Mouse (Mus musculus) forebrain, embryonic 14.5 days (tissue): ENCODE measurements at regions not wholly inside any gene's neighbourhood (a gene's known extent, or its start where the extent isn't known, plus 50 kb on each side); places are given as distances from the start of the nearest gene placed in this dataset.
"Not testable (repeated sequence)": the region's sequence is repeated elsewhere in the genome, so short reads cannot be mapped to it uniquely, and the experiment has no call there.

Experiments used
- ATAC-seq: fragments of 200-750 bp; cut with Nextera tagmentation; 2 replicates; pipeline ENCODE4 v1.8.0; 2017; ENCODE audit warnings: mild to moderate bottlenecking, moderate library complexity
- DNase-seq: peaks from one replicate; pipeline ENCODE4 v3.0.0-alpha.2; 2015; ENCODE audit warnings: low spot score
- H3K27ac ChIP-seq: fragments of 300-500 bp; sonication (generic); 2 replicates; pipeline ENCODE4 v1.5.1; 2014; ENCODE audit warnings: low read depth, mild to moderate bottlenecking, control low read depth, low read length, moderate library complexity
- H3K27me3 ChIP-seq: fragments of 300-500 bp; sonication (generic); replicated peaks from 2 replicates; pipeline ENCODE4 v1.6.1; 2014; ENCODE audit warnings: low read length, control low read depth, mixed read lengths; ENCODE audit not compliant: control insufficient read depth, insufficient read depth
- H3K36me3 ChIP-seq: fragments of 300-500 bp; sonication (generic); 2 replicates; pipeline ENCODE4 v1.6.1; 2014; ENCODE audit warnings: low read length, control low read depth; ENCODE audit not compliant: control insufficient read depth, insufficient read depth
- H3K4me1 ChIP-seq: fragments of 300-500 bp; sonication (generic); 2 replicates; pipeline ENCODE4 v1.6.1; 2014; ENCODE audit warnings: antibody characterized with exemption, low read length, control low read depth; ENCODE audit not compliant: control insufficient read depth, insufficient read depth
- H3K4me2 ChIP-seq: fragments of 300-500 bp; sonication (generic); 2 replicates; pipeline ENCODE4 v1.6.1; 2014; ENCODE audit warnings: mild to moderate bottlenecking, control low read depth, low read length
- H3K4me3 ChIP-seq: fragments of 300-500 bp; sonication (generic); 2 replicates; pipeline ENCODE4 v1.5.1; 2014; ENCODE audit warnings: low read depth, low read length, control low read depth
- H3K9ac ChIP-seq: fragments of 300-500 bp; sonication (generic); 2 replicates; pipeline ENCODE4 v1.6.1; 2014; ENCODE audit warnings: mild to moderate bottlenecking, low read length, control low read depth, moderate library complexity
- H3K9me3 ChIP-seq: fragments of 300-500 bp; sonication (generic); replicated peaks from 2 replicates; pipeline ENCODE4 v1.6.1; 2016; ENCODE audit warnings: low read length, control low read depth, mixed read lengths; ENCODE audit not compliant: control insufficient read depth
- WGBS: fragments of 180-500 bp; shearing (Covaris S2); extraction: QIAGEN DNeasy Blood & Tissue Kit; methylation state at CpG from one replicate; pipeline ENCODE4 v1.1.7; 2014; 5-methylcytosine and 5-hydroxymethylcytosine counted together

GRCm38 (mm10) chr4:84176457-84176856, 498.6 kb downstream of the Bnc2 start:
- H3K9me3 ChIP-seq, H3K9ac ChIP-seq, H3K27ac ChIP-seq, H3K4me3 ChIP-seq, DNase-seq, H3K36me3 ChIP-seq, H3K4me2 ChIP-seq, H3K4me1 ChIP-seq, ATAC-seq, H3K27me3 ChIP-seq: not testable (repeated sequence)
- WGBS: 88% methylated on average over 5 of the region's 6 CpGs

GRCm38 (mm10) chr4:84177827-84178226, 497.2 kb downstream of the Bnc2 start:
- H3K27ac ChIP-seq: no peak overlapping the region
- ATAC-seq (peak; percentile 34; the same call in 1 of the 2 replicates), DNase-seq (peak; percentile 41)
- 6% methylated on average over 3 of the region's 3 CpGs for WGBS
- no peaks in the 10 kb centered on the region for H3K9me3 ChIP-seq
- H3K27me3 ChIP-seq: no peaks in the 10 kb centered on the region
- H3K36me3 ChIP-seq: no peaks in the 10 kb centered on the region
- no peak overlapping the region for H3K4me2 ChIP-seq
- H3K4me3 ChIP-seq: no peak overlapping the region
- no peak overlapping the region for H3K9ac ChIP-seq
- H3K4me1 ChIP-seq: peaks cover 6% of the 10 kb centered on the region; the same call in 1 of the 2 replicates

- no peak for DNase-seq
- 94% methylated on average over 4 of the region's 4 CpGs for whole genome bisulfite sequencing
- no peaks in the 10 kb centered on the region for H3K27me3 ChIP-seq
These were observed 490.6 kb downstream of the Bnc2 start for GRCm38 (mm10) chr4:84184436-84184835.

DNA sequence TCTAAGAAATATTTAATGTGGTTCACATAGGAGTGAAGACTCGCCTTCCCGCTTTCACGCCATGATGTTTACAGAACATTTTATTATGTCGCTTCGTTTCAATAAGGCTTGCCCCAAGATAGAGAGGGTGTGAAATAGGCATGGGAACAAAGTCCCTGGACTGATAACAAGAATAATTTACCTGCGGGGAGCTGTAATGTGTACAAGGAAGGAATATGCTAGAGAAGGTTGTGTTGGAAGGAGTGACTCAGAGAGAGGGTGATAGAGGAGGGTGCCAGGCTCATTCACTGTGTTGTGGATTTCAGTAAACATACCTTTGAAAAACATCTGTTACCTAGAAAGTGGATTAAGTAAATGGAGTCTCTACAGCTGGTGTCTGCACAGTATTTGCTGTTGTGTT, 490.2 kb downstream of the Bnc2 start:
- no peak for ATAC-seq
- no peaks in the 10 kb centered on the region for H3K9me3 ChIP-seq
- H3K27ac ChIP-seq: no peak overlapping the region
- 91% methylated on average over 6 of the region's 6 CpGs for WGBS
- no peaks in the 10 kb centered on the region for H3K27me3 ChIP-seq
- no peak overlapping the region for H3K9ac ChIP-seq
- no peaks in the 10 kb centered on the region for H3K36me3 ChIP-seq
- no peak overlapping the region for H3K4me3 ChIP-seq
- H3K4me1 ChIP-seq: no peaks in the 10 kb centered on the region
- H3K4me2 ChIP-seq: no peak overlapping the region
- DNase-seq: no peak

More at GRCm38 (mm10) chr4:84184436-84184835, 490.6 kb downstream of the Bnc2 start:
- H3K9ac ChIP-seq: no peak overlapping the region
- no peak overlapping the region for H3K4me3 ChIP-seq
- no peaks in the 10 kb centered on the region for H3K4me1 ChIP-seq
- ATAC-seq: no peak
- H3K9me3 ChIP-seq: no peaks in the 10 kb centered on the region
- H3K27ac ChIP-seq: no peak overlapping the region
- H3K36me3 ChIP-seq: no peaks in the 10 kb centered on the region
- no peak overlapping the region for H3K4me2 ChIP-seq

DNA sequence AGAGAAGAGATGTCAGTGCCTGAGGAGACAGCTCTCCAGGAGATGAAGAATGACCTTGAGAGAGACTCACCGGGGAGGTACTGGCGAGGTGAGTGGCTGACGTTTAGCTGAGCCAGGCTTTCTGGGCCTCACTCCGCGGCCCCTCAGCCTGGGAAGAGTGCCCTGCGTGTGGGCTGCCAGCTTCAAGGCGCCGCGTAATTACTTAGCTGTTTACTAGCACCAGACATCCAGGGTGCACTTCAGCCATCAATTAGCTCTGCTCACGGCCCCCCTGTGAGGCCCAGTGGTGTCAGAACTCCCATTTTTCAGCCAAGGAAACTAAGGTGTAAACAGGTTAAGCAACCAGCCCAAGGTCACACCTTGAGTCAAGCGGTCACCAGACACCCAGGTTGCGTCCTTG, 485.8 kb downstream of the Bnc2 start:
- no peaks in the 10 kb centered on the region for H3K36me3 ChIP-seq
- WGBS: 76% methylated on average over 12 of the region's 12 CpGs
- H3K4me1 ChIP-seq: no peaks in the 10 kb centered on the region
- no peaks in the 10 kb centered on the region for H3K27me3 ChIP-seq
- no peak overlapping the region for H3K9ac ChIP-seq
- H3K27ac ChIP-seq: no peak overlapping the region
- no peak for DNase-seq
- no peak overlapping the region for H3K4me3 ChIP-seq
- no peak overlapping the region for H3K4me2 ChIP-seq
- no peaks in the 10 kb centered on the region for H3K9me3 ChIP-seq
- ATAC-seq: no peak

DNA sequence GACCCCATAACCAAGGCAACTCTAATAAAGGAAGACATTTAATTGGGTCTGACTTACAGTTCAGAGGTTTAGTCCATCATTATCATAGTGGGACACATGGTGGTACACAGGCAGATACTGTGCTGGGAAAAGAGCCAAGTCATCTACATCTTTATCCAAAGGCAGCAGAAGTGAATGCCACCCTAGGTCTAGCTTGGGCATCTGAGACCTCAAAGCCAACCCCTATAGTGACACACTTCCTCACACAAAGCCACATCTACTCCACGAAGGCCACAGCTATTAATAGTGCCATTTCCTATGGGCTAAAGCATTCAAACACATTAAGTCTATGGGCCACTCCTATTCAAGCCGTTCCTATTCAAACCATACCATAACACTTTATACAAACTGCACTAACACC, 483.8 kb downstream of the Bnc2 start:
- no peaks in the 10 kb centered on the region for H3K27me3 ChIP-seq
- no peak overlapping the region for H3K4me3 ChIP-seq
- no peak overlapping the region for H3K27ac ChIP-seq
- no peak overlapping the region for H3K9ac ChIP-seq
- no peaks in the 10 kb centered on the region for H3K36me3 ChIP-seq
- DNase-seq (no peak), ATAC-seq (no peak)
- no peaks in the 10 kb centered on the region for H3K4me1 ChIP-seq
- no peak overlapping the region for H3K4me2 ChIP-seq
- no peaks in the 10 kb centered on the region for H3K9me3 ChIP-seq
- 88% methylated on average over 2 of the region's 2 CpGs for WGBS

DNA sequence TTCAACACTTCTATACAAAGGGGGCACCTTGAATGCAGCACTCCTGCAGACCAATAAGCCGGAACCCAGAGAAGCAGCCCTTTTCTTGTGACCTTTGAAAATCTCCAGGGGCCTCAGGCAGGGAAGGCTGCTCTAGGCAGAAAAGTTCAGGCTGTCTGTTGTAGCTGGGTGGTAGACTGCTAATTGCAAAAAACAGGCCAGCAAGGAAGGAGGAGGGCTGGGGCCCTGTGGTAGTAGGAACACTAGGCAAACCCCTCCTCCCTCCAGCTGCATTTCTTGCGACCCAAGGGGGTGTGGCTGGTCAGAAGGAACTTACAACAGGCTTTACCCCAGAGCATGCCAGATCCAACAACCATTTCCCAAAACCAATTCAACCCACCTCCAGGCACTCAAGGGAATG, 482.8 kb downstream of the Bnc2 start:
- H3K9ac ChIP-seq: no peak overlapping the region
- H3K4me3 ChIP-seq: no peak overlapping the region
- no peaks in the 10 kb centered on the region for H3K9me3 ChIP-seq
- no peaks in the 10 kb centered on the region for H3K36me3 ChIP-seq
- DNase-seq (no peak), ATAC-seq (no peak)
- no peak overlapping the region for H3K27ac ChIP-seq
- no peaks in the 10 kb centered on the region for H3K4me1 ChIP-seq
- no peak overlapping the region for H3K4me2 ChIP-seq
- no peaks in the 10 kb centered on the region for H3K27me3 ChIP-seq
- 58% methylated on average over 2 of the region's 2 CpGs for WGBS

- Histone ChIP-seq H3K27ac (no peak overlapping the region), H3K4me2 (no peak overlapping the region), H3K36me3 (no peaks in the 10 kb centered on the region), H3K4me1 (no peaks in the 10 kb centered on the region), H3K9me3 (no peaks in the 10 kb centered on the region), H3K27me3 (no peaks in the 10 kb centered on the region), H3K9ac (no peak overlapping the region), H3K4me3 (no peak overlapping the region)
- 86% methylated on average over 2 of the region's 2 CpGs for WGBS
- DNase-seq (no peak), ATAC-seq (no peak)
These were observed 478.3 kb downstream of the Bnc2 start for GRCm38 (mm10) chr4:84196732-84197131.

- H3K9me3 ChIP-seq: no peaks in the 10 kb centered on the region
- DNase-seq: no peak
- no peaks in the 10 kb centered on the region for H3K36me3 ChIP-seq
- H3K4me3 ChIP-seq: no peak overlapping the region
- WGBS: 92% methylated on average over 4 of the region's 4 CpGs
- H3K9ac ChIP-seq: no peak overlapping the region
- no peaks in the 10 kb centered on the region for H3K27me3 ChIP-seq
- no peak overlapping the region for H3K4me2 ChIP-seq
- no peak for ATAC-seq
- H3K4me1 ChIP-seq: peaks cover 4% of the 10 kb centered on the region; the same call in 1 of the 2 replicates
- no peak overlapping the region for H3K27ac ChIP-seq
These were observed 476.9 kb downstream of the Bnc2 start for GRCm38 (mm10) chr4:84198176-84198575.
